25 mouse cellular contexts compared by ENCODE assay signal in genomic region chr5:46968870-46969436, GRCm38 (mm10).
"Had no signal": no experiment of that assay in that cellular context is flagged by ENCODE, and none has a peak within 500 bp of the region (broad histone marks: within the 10 kb centered on the region; RNA-seq: fewer than 3 reads in every experiment).

No protein-coding gene starts in this region.

- H3K9ac ChIP-seq: heart, embryonic 13.5 days; heart, embryonic 15.5 days; hindbrain, embryonic 13.5 days; hindbrain, embryonic 15.5 days; kidney, embryonic 15.5 days; limb, embryonic 12.5 days had no signal

- H3K4me2 ChIP-seq: heart, embryonic 11.5 days; heart, embryonic 13.5 days; heart, embryonic 15.5 days; hindbrain, embryonic 13.5 days; hindbrain, embryonic 15.5 days; kidney, embryonic 15.5 days; limb, embryonic 12.5 days had no signal

- H3K36me3 ChIP-seq: heart, embryonic 13.5 days; heart, embryonic 15.5 days; hindbrain, embryonic 13.5 days; hindbrain, embryonic 15.5 days; kidney, embryonic 15.5 days; limb, embryonic 10.5 days; limb, embryonic 12.5 days had no signal

- H3K27ac ChIP-seq: gastrocnemius, adult 2 months; heart, adult 2 months; heart, embryonic 13.5 days; heart, embryonic 15.5 days; hindbrain, embryonic 13.5 days; hindbrain, embryonic 15.5 days; hindbrain, postnatal 0 days; kidney, embryonic 15.5 days; kidney, postnatal 0 days; limb, embryonic 10.5 days; limb, embryonic 12.5 days had no signal

- H3K27me3 ChIP-seq: heart, embryonic 13.5 days; heart, embryonic 15.5 days; hindbrain, embryonic 13.5 days; hindbrain, embryonic 15.5 days; kidney, embryonic 15.5 days; limb, embryonic 12.5 days had no signal

- H3K9me3 ChIP-seq: heart, embryonic 13.5 days; heart, embryonic 15.5 days; hindbrain, embryonic 13.5 days; hindbrain, embryonic 15.5 days; kidney, embryonic 15.5 days; limb, embryonic 10.5 days; limb, embryonic 12.5 days had no signal

- H3K4me1 ChIP-seq: heart, embryonic 13.5 days; heart, embryonic 15.5 days; hindbrain, embryonic 13.5 days; hindbrain, embryonic 15.5 days; kidney, embryonic 15.5 days; limb, embryonic 10.5 days; limb, embryonic 12.5 days had no signal

- DNase-seq: gastrocnemius, adult 2 months; gastrocnemius, postnatal 10 days; gastrocnemius, postnatal 36 days; heart, adult 11 months; heart, adult 2 months; heart, postnatal 14 days; heart, postnatal 36 days; kidney, adult 11 months; kidney, adult 2 months; kidney, adult 9 months; kidney, postnatal 14 days; kidney, postnatal 36 days; layer of hippocampus, adult 9-11 months; layer of hippocampus, postnatal 36 days had no signal

- H3K4me3 ChIP-seq: gastrocnemius, adult 2 months; heart, adult 2 months; heart, embryonic 13.5 days; heart, embryonic 15.5 days; hindbrain, embryonic 13.5 days; hindbrain, embryonic 15.5 days; kidney, embryonic 15.5 days; limb, embryonic 10.5 days; limb, embryonic 12.5 days had no signal

- ATAC-seq: forebrain, embryonic 16.5 days; hindbrain, postnatal 0 days had no signal
